7 mouse cellular contexts compared by ENCODE assay signal in the genomic region with DNA sequence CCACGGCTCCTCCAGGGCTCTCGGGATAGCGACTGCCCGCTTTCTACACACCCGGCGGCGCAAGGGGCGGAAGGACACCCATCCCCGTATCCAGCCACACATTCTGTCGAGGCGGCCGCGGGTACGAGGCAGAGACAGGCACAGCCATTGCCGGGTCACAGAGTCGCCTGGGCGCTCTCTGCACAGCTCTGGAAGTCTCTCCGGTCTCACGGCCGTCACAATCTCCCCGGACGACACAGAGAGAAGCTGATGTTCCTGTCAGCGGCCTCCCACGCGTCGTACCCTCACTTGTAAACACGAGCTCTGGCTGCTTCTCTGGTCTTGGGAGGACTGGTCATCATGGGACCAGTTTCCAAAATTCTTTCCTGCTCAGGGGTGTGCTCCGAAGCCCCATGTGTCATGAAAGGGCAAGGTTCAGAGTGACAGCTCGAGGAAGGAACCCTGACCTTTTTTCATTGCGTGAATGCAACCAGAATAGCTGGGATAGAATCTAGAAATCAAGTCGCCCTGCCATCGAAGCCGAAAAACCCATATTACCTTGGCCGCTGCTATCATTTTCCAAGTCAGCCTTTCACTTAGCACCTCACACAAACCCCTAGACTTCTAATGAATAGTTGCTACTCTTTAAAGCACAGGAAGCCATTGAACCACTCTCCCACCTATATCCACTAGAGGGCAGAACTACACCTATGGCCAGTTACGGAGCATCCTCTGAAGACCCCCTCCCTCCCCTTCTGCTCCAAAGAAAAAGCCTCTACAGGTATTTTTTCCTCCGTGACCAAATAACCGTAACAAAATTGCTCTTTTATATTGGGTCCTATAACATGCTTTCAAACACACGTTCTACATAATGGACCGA. TPM values are rescaled to one million over a fixed set of nuclear protein-coding genes. Genes with fewer than 3 reads are reported as not detected.
DNase-seq lines count a peak whose midpoint lies in the region; ATAC-seq and TF ChIP-seq lines count a peak whose summit lies in the region.

No protein-coding gene starts in this region.

- peak overlapping the region; percentile 99 for H3K27ac ChIP-seq in hindbrain, embryonic 10.5 days
- peak overlapping the region; percentile 95 for H3K27ac ChIP-seq in lung, postnatal 0 days (ENCODE audit: low read length)

- no peaks in the 10 kb centered on the region for H3K36me3 ChIP-seq in hindbrain, embryonic 10.5 days
- no peaks in the 10 kb centered on the region for H3K36me3 ChIP-seq in lung, postnatal 0 days (ENCODE audit: insufficient read depth, low read length)

- ATAC-seq in lung, postnatal 0 days: 0 out of 2 replicates have a peak, but pooled peaks have one; percentile 1

- H3K9ac ChIP-seq in lung, postnatal 0 days (replicated peaks; ENCODE audit: low read depth): peak overlapping the region; percentile 87

- peaks cover 31% of the 10 kb centered on the region for H3K4me1 ChIP-seq in hindbrain, embryonic 10.5 days (replicated peaks)
- H3K4me1 ChIP-seq in lung, postnatal 0 days (ENCODE audit: insufficient read depth, low read depth, low read length): peaks cover 3% of the 10 kb centered on the region; the same call in 1 of the 2 replicates

- H3K4me3 ChIP-seq in hindbrain, embryonic 10.5 days: peak overlapping the region; percentile 81
- H3K4me3 ChIP-seq in lung, postnatal 0 days (ENCODE audit: low read depth, low read length): peak overlapping the region; percentile 91

- WGBS in hindbrain, embryonic 10.5 days: 2% methylated on average over 39 of the region's 39 CpGs
- 3% methylated on average over 39 of the region's 39 CpGs for whole genome bisulfite sequencing in lung, postnatal 0 days

- no peaks in the 10 kb centered on the region for H3K27me3 ChIP-seq in hindbrain, embryonic 10.5 days (ENCODE audit: insufficient read depth, poor library complexity, severe bottlenecking)
- no peaks in the 10 kb centered on the region for H3K27me3 ChIP-seq in lung, postnatal 0 days (replicated peaks; ENCODE audit: insufficient read depth, low read length)

- TF ChIP-seq EP300 in lung, postnatal 0 days (IDR thresholded peaks at IDR 0.05): peak; percentile 35; the same call in 1 of the 2 replicates

- peak; percentile 83 for TF ChIP-seq CTCF in lung, postnatal 0 days (IDR thresholded peaks at IDR 0.05)

- peak; percentile 47 for DNase-seq in Muller cell, postnatal 12 days (ENCODE audit: inconsistent ontology term)
- peak; percentile 64 for DNase-seq in c-Kit-positive CD71-negative TER-119-negative erythroid progenitor cells, embryonic 14.5 days (ENCODE audit: low read depth)
- peak; percentile 31 for DNase-seq in fibroblast of lung, adult 2 months (ENCODE audit: low read depth)
- DNase-seq in hindbrain, embryonic 10.5 days (ENCODE audit: low spot score): peak; percentile 55
- DNase-seq in layer of hippocampus, adult 9-10 months (ENCODE audit: low spot score): peak; percentile 89
- peak; percentile 85 for DNase-seq in lung, postnatal 0 days (ENCODE audit: low spot score)
- DNase-seq in retina, embryonic 14.5 days (ENCODE audit: low spot score): peak; percentile 90

- H3K9me3 ChIP-seq in hindbrain, embryonic 10.5 days: no peaks in the 10 kb centered on the region
- H3K9me3 ChIP-seq in lung, postnatal 0 days (ENCODE audit: low read length): no peaks in the 10 kb centered on the region

- peak overlapping the region; percentile 91 for H3K4me2 ChIP-seq in lung, postnatal 0 days (replicated peaks; ENCODE audit: low read depth, low read length)

RNA-seq across cellular contexts. Expression of a gene that starts 31.6 kb away (rescaled TPM):
- 47.9 and 65.4 TPM in 2 replicates for polyA plus RNA-seq in hindbrain, embryonic 10.5 days (2016; fragmentation: Nextera tagmentation; extraction: Ambion mirVana)
- 47.8 and 52.6 TPM in 2 replicates for polyA plus RNA-seq in lung, postnatal 0 days (2015; fragmentation: Nextera tagmentation; extraction: Ambion mirVana)

Comparison
In these comparisons a context has a peak if more than half of its experiments do, and no peak if none do; other contexts are left out.
1. Peak in every context shown above with its lines: DNase-seq, ATAC-seq, H3K4me3 ChIP-seq and H3K27ac ChIP-seq.
2. DNase-seq: peak in every context shown above with its lines; median percentile 90 in retina, embryonic 14.5 days; 89 in layer of hippocampus, adult 9-10 months; 85 in lung, postnatal 0 days; 64 in c-Kit-positive CD71-negative TER-119-negative erythroid progenitor cells, embryonic 14.5 days; 55 in hindbrain, embryonic 10.5 days; 47 in Muller cell, postnatal 12 days; 31 in fibroblast of lung, adult 2 months.